Mouse (Mus musculus): ENCODE measurements around the gene Kit.

DNA sequence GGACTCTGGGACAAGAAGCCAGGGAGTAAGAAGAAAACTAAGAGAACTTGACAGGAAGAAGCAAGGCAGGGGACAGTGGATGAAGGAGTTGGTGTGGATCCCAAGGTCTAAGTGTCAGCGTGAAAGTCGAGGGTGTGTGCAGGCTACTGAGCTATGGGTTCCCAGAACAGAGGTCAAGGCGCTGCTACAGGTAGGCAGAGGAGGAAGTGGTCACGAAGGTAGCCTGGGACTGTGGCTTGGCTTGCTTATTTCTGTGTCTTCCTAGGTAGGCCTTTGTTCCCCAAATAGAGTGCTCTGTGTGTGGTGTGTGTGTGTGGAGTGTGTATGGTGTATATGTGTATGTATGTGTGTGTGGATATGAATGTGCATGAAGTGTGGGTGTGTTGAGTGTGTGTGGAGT, 47.7 kb downstream of the Kit start:
- TF ChIP-seq GATA1 (IDR thresholded peaks at IDR 0.05; ENCODE audit: low read length) (no peak), TAL1 (IDR thresholded peaks at IDR 0.05; ENCODE audit: low read length) (no peak)
